Mouse (Mus musculus): ENCODE measurements around the gene Tm7sf3.

- no peak for TF ChIP-seq POLR2A (IDR thresholded peaks at IDR 0.05; ENCODE audit: extremely low read depth, insufficient read depth, low read length)
- no peak for TF ChIP-seq CTCF (IDR thresholded peaks at IDR 0.05; ENCODE audit: extremely low read depth, insufficient read depth, low read length)
These were observed 11.7 kb downstream of the Tm7sf3 start for GRCm38 (mm10) chr6:146630961-146631360.
